Mouse (Mus musculus) embryonic facial prominence, embryonic 14.5 days (tissue): ENCODE measurements around the gene Slc48a1. TPM values are rescaled to one million over a fixed set of nuclear protein-coding genes. Genes with fewer than 3 reads are reported as not detected.

Source experiments
- ATAC-seq: fragments of 200-750 bp; cut with Nextera tagmentation; 2 replicates; pipeline ENCODE4 v1.8.0; 2017; ENCODE audit warnings: low read depth, moderate number of reproducible peaks, moderate TSS enrichment
- DNase-seq: peaks from one replicate; pipeline ENCODE4 v3.0.0-alpha.2; 2015; ENCODE audit warnings: low spot score
- H3K27ac ChIP-seq: fragments of 300-500 bp; sonication (generic); replicated peaks from 2 replicates; pipeline ENCODE4 v1.5.1; 2014; ENCODE audit warnings: low read depth, mild to moderate bottlenecking, low read length, moderate library complexity
- H3K27me3 ChIP-seq: fragments of 300-500 bp; sonication (generic); replicated peaks from 2 replicates; pipeline ENCODE4 v1.6.1; 2014; ENCODE audit warnings: low read length; ENCODE audit not compliant: control insufficient read depth, insufficient read depth
- H3K36me3 ChIP-seq: fragments of 300-500 bp; sonication (generic); 2 replicates; pipeline ENCODE4 v1.6.1; 2014; ENCODE audit warnings: low read length, mixed read lengths; ENCODE audit not compliant: control insufficient read depth, insufficient read depth
- H3K4me1 ChIP-seq: fragments of 300-500 bp; sonication (generic); 2 replicates; pipeline ENCODE4 v1.6.1; 2014; ENCODE audit warnings: antibody characterized with exemption, low read length; ENCODE audit not compliant: control insufficient read depth, insufficient read depth
- H3K4me2 ChIP-seq: fragments of 300-500 bp; sonication (generic); 2 replicates; pipeline ENCODE4 v1.6.1; 2014; ENCODE audit warnings: low read depth, mild to moderate bottlenecking, low read length, moderate library complexity, mixed read lengths
- H3K4me3 ChIP-seq: fragments of 300-500 bp; sonication (generic); 2 replicates; pipeline ENCODE4 v1.5.1; 2014; ENCODE audit warnings: low read depth, mild to moderate bottlenecking, low read length
- H3K9ac ChIP-seq: fragments of 300-500 bp; sonication (generic); 2 replicates; pipeline ENCODE4 v1.6.1; 2014; ENCODE audit warnings: low read depth, mild to moderate bottlenecking, low read length, moderate library complexity, mixed read lengths
- H3K9me3 ChIP-seq: fragments of 300-500 bp; sonication (generic); 2 replicates; pipeline ENCODE4 v1.6.1; 2016; ENCODE audit warnings: low read length; ENCODE audit not compliant: control insufficient read depth
- WGBS: fragments of 180-500 bp; shearing (Covaris S2); extraction: QIAGEN DNeasy Blood & Tissue Kit; methylation state at CpG from one replicate; pipeline ENCODE4 v1.1.7; 2014; 5-methylcytosine and 5-hydroxymethylcytosine counted together
- polyA plus RNA-seq: library from polyadenylated mRNA; unstranded; fragments of >200 nt; fragmentation: Nextera tagmentation; extraction: Ambion mirVana; gene quantifications from 2 replicates; pipeline ENCODE4 v1.2.1, GENCODE M21; 2014

Gene Slc48a1
- polyA plus RNA-seq, 1 experiment from 2014 or later: 37.5 TPM

GRCm38 (mm10) chr15:97795559-97796235, 17.4 kb downstream of the Slc48a1 start:
- WGBS: 92% methylated on average over 10 of the region's 10 CpGs
- no peaks in the 10 kb centered on the region for H3K27me3 ChIP-seq
- H3K4me2 ChIP-seq: no peak overlapping the region
- ATAC-seq (no peak), DNase-seq (no peak)
- H3K9ac ChIP-seq: no peak overlapping the region
- no peak overlapping the region for H3K4me3 ChIP-seq
- H3K27ac ChIP-seq: no peak overlapping the region
- peaks cover 89% of the 10 kb centered on the region for H3K36me3 ChIP-seq
- no peaks in the 10 kb centered on the region for H3K4me1 ChIP-seq
- no peaks in the 10 kb centered on the region for H3K9me3 ChIP-seq

- WGBS: 95% methylated on average over 17 of the region's 17 CpGs
- no peak for DNase-seq
These were observed 18.5 kb downstream of the Slc48a1 start for GRCm38 (mm10) chr15:97796674-97797310.

GRCm38 (mm10) chr15:97798134-97798533, 19.8 kb downstream of the Slc48a1 start:
- Histone ChIP-seq H3K4me1 (no peaks in the 10 kb centered on the region), H3K9ac (no peak overlapping the region), H3K9me3 (no peaks in the 10 kb centered on the region), H3K4me3 (no peak overlapping the region), H3K27ac (no peak overlapping the region), H3K27me3 (no peaks in the 10 kb centered on the region), H3K4me2 (no peak overlapping the region), H3K36me3 (peaks cover 89% of the 10 kb centered on the region)
- ATAC-seq: no peak
- no peak for DNase-seq
- WGBS: 83% methylated on average over 17 of the region's 17 CpGs

More at GRCm38 (mm10) chr15:97796674-97797310, 18.5 kb downstream of the Slc48a1 start:
- no peak overlapping the region for H3K4me2 ChIP-seq
- H3K9ac ChIP-seq: no peak overlapping the region
- H3K4me1 ChIP-seq: no peaks in the 10 kb centered on the region
- H3K9me3 ChIP-seq: no peaks in the 10 kb centered on the region
- peaks cover 92% of the 10 kb centered on the region for H3K36me3 ChIP-seq
- no peaks in the 10 kb centered on the region for H3K27me3 ChIP-seq
- H3K4me3 ChIP-seq: no peak overlapping the region
- H3K27ac ChIP-seq: no peak overlapping the region
- ATAC-seq: no peak

GRCm38 (mm10) chr15:97799446-97799845, 21.1 kb downstream of the Slc48a1 start:
- no peak for ATAC-seq
- WGBS: 88% methylated on average over 11 of the region's 11 CpGs
- no peak for DNase-seq

GRCm38 (mm10) chr15:97800853-97801252, 22.5 kb downstream of the Slc48a1 start:
- Histone ChIP-seq H3K27ac (no peak overlapping the region), H3K4me3 (no peak overlapping the region), H3K36me3 (peaks cover 76% of the 10 kb centered on the region), H3K9ac (no peak overlapping the region), H3K27me3 (no peaks in the 10 kb centered on the region), H3K4me1 (no peaks in the 10 kb centered on the region), H3K4me2 (no peak overlapping the region), H3K9me3 (no peaks in the 10 kb centered on the region)
- DNase-seq (no peak), ATAC-seq (no peak)
- WGBS: 84% methylated on average over 10 of the region's 13 CpGs

More at GRCm38 (mm10) chr15:97799446-97799845, 21.1 kb downstream of the Slc48a1 start:
- no peak overlapping the region for H3K27ac ChIP-seq
- no peaks in the 10 kb centered on the region for H3K27me3 ChIP-seq
- H3K4me1 ChIP-seq: no peaks in the 10 kb centered on the region
- H3K36me3 ChIP-seq: peaks cover 78% of the 10 kb centered on the region
- H3K4me3 ChIP-seq: no peak overlapping the region
- H3K9me3 ChIP-seq: no peaks in the 10 kb centered on the region
- no peak overlapping the region for H3K9ac ChIP-seq
- H3K4me2 ChIP-seq: no peak overlapping the region

GRCm38 (mm10) chr15:97801811-97802210, 23.5 kb downstream of the Slc48a1 start:
- Histone ChIP-seq H3K4me1 (no peaks in the 10 kb centered on the region), H3K27me3 (no peaks in the 10 kb centered on the region), H3K4me2 (no peak overlapping the region), H3K9me3 (no peaks in the 10 kb centered on the region), H3K4me3 (no peak overlapping the region), H3K36me3 (peaks cover 75% of the 10 kb centered on the region), H3K27ac (no peak overlapping the region), H3K9ac (no peak overlapping the region)
- ATAC-seq (no peak), DNase-seq (no peak)
- 84% methylated on average over 7 of the region's 7 CpGs for WGBS

- DNase-seq: peak; percentile 53
- WGBS: 28% methylated on average over 11 of the region's 13 CpGs
- no peaks in the 10 kb centered on the region for H3K9me3 ChIP-seq
- no peak overlapping the region for H3K27ac ChIP-seq
- no peak overlapping the region for H3K4me3 ChIP-seq
- H3K9ac ChIP-seq: no peak overlapping the region
- H3K4me1 ChIP-seq: no peaks in the 10 kb centered on the region
- H3K27me3 ChIP-seq: no peaks in the 10 kb centered on the region
- H3K4me2 ChIP-seq: peak overlapping the region; percentile 21
- ATAC-seq: peak; percentile 47; the same call in 1 of the 2 replicates
- peaks cover 74% of the 10 kb centered on the region for H3K36me3 ChIP-seq
These were observed 24.3 kb downstream of the Slc48a1 start for GRCm38 (mm10) chr15:97802575-97802974.

GRCm38 (mm10) chr15:97807867-97808266, 29.5 kb downstream of the Slc48a1 start:
- DNase-seq (no peak), ATAC-seq (no peak)
- Histone ChIP-seq H3K36me3 (peaks cover 63% of the 10 kb centered on the region), H3K4me2 (no peak overlapping the region), H3K4me1 (no peaks in the 10 kb centered on the region), H3K27ac (no peak overlapping the region), H3K9me3 (no peaks in the 10 kb centered on the region), H3K27me3 (no peaks in the 10 kb centered on the region), H3K9ac (no peak overlapping the region), H3K4me3 (no peak overlapping the region)
- 77% methylated on average over 12 of the region's 12 CpGs for WGBS

GRCm38 (mm10) chr15:97808532-97808931, 30.2 kb downstream of the Slc48a1 start:
- H3K27ac ChIP-seq: no peak overlapping the region
- H3K4me1 ChIP-seq: peaks cover 4% of the 10 kb centered on the region
- no peaks in the 10 kb centered on the region for H3K9me3 ChIP-seq
- WGBS: 90% methylated on average over 14 of the region's 14 CpGs
- H3K9ac ChIP-seq: no peak overlapping the region
- no peak overlapping the region for H3K4me3 ChIP-seq
- ATAC-seq (no peak), DNase-seq (no peak)
- H3K27me3 ChIP-seq: no peaks in the 10 kb centered on the region
- H3K36me3 ChIP-seq: peaks cover 63% of the 10 kb centered on the region
- H3K4me2 ChIP-seq: no peak overlapping the region
